In the genomic region with DNA sequence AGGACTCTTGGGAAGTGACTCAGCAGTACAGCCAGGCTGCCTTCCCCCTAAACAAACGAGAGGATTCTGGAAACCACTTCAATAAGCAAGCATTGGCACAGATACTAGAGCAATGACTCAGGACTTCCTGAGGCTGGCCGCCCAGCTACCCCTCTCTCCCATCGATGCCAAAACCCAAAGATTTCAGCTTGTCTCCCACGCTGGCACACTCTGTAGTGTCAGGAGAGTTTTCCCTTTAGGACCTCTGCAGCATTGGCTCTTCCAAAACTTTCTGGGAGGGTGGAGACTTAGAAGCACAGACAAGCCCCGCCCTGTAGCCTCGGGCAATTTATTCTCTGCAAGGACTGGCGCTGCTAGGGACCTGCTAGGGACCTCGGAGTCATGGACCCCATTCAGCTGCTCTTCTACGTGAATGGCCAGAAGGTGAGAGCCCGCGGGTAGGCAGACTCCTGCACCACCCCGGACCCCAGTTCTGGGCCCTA, we compare ENCODE assay signal across 8 mouse cellular contexts. TPM values are rescaled to one million over a fixed set of nuclear protein-coding genes. Genes with fewer than 3 reads are reported as not detected.
DNase-seq lines count a peak whose midpoint lies in the region; ATAC-seq and TF ChIP-seq lines count a peak whose summit lies in the region.

TSS of gene Aox1 (plus strand) at position 296 of the 482 bp plus-strand sequence.

- peak; percentile 71 for DNase-seq in MN1 (ENCODE audit: low spot score)
- peak; percentile 20 for DNase-seq in c-Kit-negative CD71-positive TER-119-positive erythroid progenitor cells, embryonic 14.5 days (ENCODE audit: low read depth, low spot score)
- DNase-seq in fat pad, adult 2 months (ENCODE audit: extremely low read depth, low read depth, low spot score): peak; percentile 81
- DNase-seq in kidney, postnatal 10 days: peak; percentile 40
- DNase-seq in liver, embryonic 14.5 days (ENCODE audit: low read depth in 3 of 3, low spot score in 3 of 3): peak in 1 of 3 experiments; percentile 39
- DNase-seq in B cell, adult 2 months: no peak

- 5% methylated on average over 12 of the region's 12 CpGs for WGBS in heart, embryonic 14.5 days
- 5% methylated on average over 12 of the region's 12 CpGs for WGBS in liver, embryonic 14.5 days (ENCODE audit: insufficient replicate concordance)
- WGBS in neural tube, embryonic 12.5 days: 14% methylated on average over 12 of the region's 12 CpGs

- H3K27me3 ChIP-seq in heart, embryonic 14.5 days (ENCODE audit: control insufficient read depth, insufficient read depth, low read length): no peaks in the 10 kb centered on the region
- no peaks in the 10 kb centered on the region for H3K27me3 ChIP-seq in liver, embryonic 14.5 days (ENCODE audit: control insufficient read depth, insufficient read depth, low read length)
- no peaks in the 10 kb centered on the region for H3K27me3 ChIP-seq in neural tube, embryonic 12.5 days (replicated peaks)

- H3K4me2 ChIP-seq in heart, embryonic 14.5 days (ENCODE audit: low read length): peak within 1 kb of the TSS; percentile 70
- peak within 1 kb of the TSS; percentile 61 for H3K4me2 ChIP-seq in liver, embryonic 14.5 days (ENCODE audit: low read depth)
- H3K4me2 ChIP-seq in neural tube, embryonic 12.5 days (replicated peaks): peak within 1 kb of the TSS; percentile 44

- peak within 1 kb of the TSS; percentile 33 to 56 for H3K27ac ChIP-seq in heart, embryonic 14.5 days (replicated peaks in 1 of 2; ENCODE audit: control insufficient read depth in 1 of 2, insufficient read depth in 1 of 2, low read depth in 2 of 2, low read length in 2 of 2)
- no peak within 1 kb of the TSS for H3K27ac ChIP-seq in liver, embryonic 14.5 days
- no peak within 1 kb of the TSS for H3K27ac ChIP-seq in neural tube, embryonic 12.5 days

- peak; percentile 62 for ATAC-seq in heart, embryonic 14.5 days (ENCODE audit: insufficient number of reproducible peaks, insufficient read depth, low FRiP score, low read depth)
- peak; percentile 59 for ATAC-seq in liver, embryonic 14.5 days (ENCODE audit: insufficient read depth)
- ATAC-seq in neural tube, embryonic 12.5 days (ENCODE audit: low FRiP score, low read depth): peak; percentile 51

- peak within 1 kb of the TSS; percentile 32 to 36 for H3K4me3 ChIP-seq in heart, embryonic 14.5 days (ENCODE audit: control insufficient read depth in 1 of 2, insufficient read depth in 1 of 2, low read depth in 1 of 2, low read length in 2 of 2)
- peak within 1 kb of the TSS; percentile 29 to 38 for H3K4me3 ChIP-seq in liver, embryonic 14.5 days (ENCODE audit: insufficient read depth in 1 of 2, low read depth in 2 of 2, low read length in 2 of 2)
- H3K4me3 ChIP-seq in neural tube, embryonic 12.5 days: no peak within 1 kb of the TSS

- peaks cover 17 to 30% of the 10 kb centered on the region in 2 experiments for H3K4me1 ChIP-seq in heart, embryonic 14.5 days (ENCODE audit: control insufficient read depth in 2 of 2, insufficient read depth in 2 of 2, low read length in 2 of 2)
- H3K4me1 ChIP-seq in liver, embryonic 14.5 days (replicated peaks; ENCODE audit: control insufficient read depth in 2 of 2, insufficient read depth in 2 of 2, low read length in 1 of 2): peaks cover 10 to 27% of the 10 kb centered on the region in 2 experiments
- H3K4me1 ChIP-seq in neural tube, embryonic 12.5 days: peaks cover 10% of the 10 kb centered on the region; the same call in 1 of the 2 replicates

- TF ChIP-seq CTCF in liver, embryonic 14.5 days (IDR thresholded peaks at IDR 0.05; ENCODE audit: low read depth): no peak

- H3K9ac ChIP-seq in heart, embryonic 14.5 days (ENCODE audit: low read length): peak within 1 kb of the TSS; percentile 51; the same call in 1 of the 2 replicates
- no peak within 1 kb of the TSS for H3K9ac ChIP-seq in liver, embryonic 14.5 days (replicated peaks)
- no peak within 1 kb of the TSS for H3K9ac ChIP-seq in neural tube, embryonic 12.5 days

- TF ChIP-seq EP300 in liver, embryonic 14.5 days (IDR thresholded peaks at IDR 0.05; ENCODE audit: low read depth): no peak

- no peaks in the 10 kb centered on the region for H3K9me3 ChIP-seq in heart, embryonic 14.5 days (ENCODE audit: control insufficient read depth, low read length)
- no peaks in the 10 kb centered on the region for H3K9me3 ChIP-seq in liver, embryonic 14.5 days (ENCODE audit: control insufficient read depth, low read length)
- no peaks in the 10 kb centered on the region for H3K9me3 ChIP-seq in neural tube, embryonic 12.5 days

- peaks cover 8% of the 10 kb centered on the region for H3K36me3 ChIP-seq in heart, embryonic 14.5 days (ENCODE audit: control insufficient read depth, insufficient read depth, low read length)
- H3K36me3 ChIP-seq in liver, embryonic 14.5 days (replicated peaks; ENCODE audit: control insufficient read depth, insufficient read depth, low read depth): peaks cover 3% of the 10 kb centered on the region
- H3K36me3 ChIP-seq in neural tube, embryonic 12.5 days: no peaks in the 10 kb centered on the region

RNA-seq across cellular contexts. Expression of gene Aox1, which starts in this region (rescaled TPM):
- 0.89 and 0.98 TPM in 2 replicates for polyA plus RNA-seq in heart, embryonic 14.5 days (2014; fragmentation: Nextera tagmentation; extraction: Ambion mirVana)
- 0.16 and 0.17 TPM in 2 replicates for polyA plus RNA-seq in liver, embryonic 14.5 days (2012; rRNA removed)
- 0.18 and 0.32 TPM in 2 replicates for polyA plus RNA-seq in liver, embryonic 14.5 days (2014; fragmentation: Nextera tagmentation; extraction: Ambion mirVana)
- polyA plus RNA-seq in neural tube, embryonic 12.5 days (2016; fragmentation: Nextera tagmentation; extraction: Ambion mirVana): 0.18 and 0.24 TPM in 2 replicates

Comparison
In these comparisons a context has a peak if more than half of its experiments do, and no peak if none do; other contexts are left out.
1. Peak in ATAC-seq, H3K4me3 ChIP-seq, H3K27ac ChIP-seq, H3K9ac ChIP-seq and H3K4me2 ChIP-seq in heart, embryonic 14.5 days; RNA of the gene not detected or under 1 TPM.
2. Peak in ATAC-seq, H3K4me3 ChIP-seq and H3K4me2 ChIP-seq in liver, embryonic 14.5 days; RNA of the gene not detected or under 1 TPM.
3. Peak in ATAC-seq and H3K4me2 ChIP-seq in neural tube, embryonic 12.5 days; RNA of the gene not detected or under 1 TPM.
4. DNase-seq: peak in MN1 (single experiment), c-Kit-negative CD71-positive TER-119-positive erythroid progenitor cells, embryonic 14.5 days (single experiment), fat pad, adult 2 months (single experiment) and kidney, postnatal 10 days (single experiment); none in B cell, adult 2 months (0 of 2).
5. Peak in every context shown above with its lines, with median percentiles within 50 percentile points of each other: ATAC-seq and H3K4me2 ChIP-seq.